ENCODE assay signal across 9 mouse cellular contexts in genomic region chr8:20389363-20389739, GRCm38 (mm10). TPM values are rescaled to one million over a fixed set of nuclear protein-coding genes. Genes with fewer than 3 reads are reported as not detected.
DNase-seq lines count a peak whose midpoint lies in the region; ATAC-seq and TF ChIP-seq lines count a peak whose summit lies in the region.
"Not testable (repeated sequence)": the region's sequence is repeated elsewhere in the genome, so short reads cannot be mapped to it uniquely, and the experiment has no call there.
"Had no signal": no experiment of that assay in that cellular context is flagged by ENCODE, and none has a peak within 500 bp of the region (broad histone marks: within the 10 kb centered on the region; RNA-seq: fewer than 3 reads in every experiment).

No protein-coding gene starts in this region.

- not testable (repeated sequence) for H3K27me3 ChIP-seq in hindbrain, postnatal 0 days (ENCODE audit: insufficient read depth, low read length); liver, embryonic 11.5 days (replicated peaks; ENCODE audit: control insufficient read depth, insufficient read depth, low read length); midbrain, embryonic 16.5 days (ENCODE audit: control insufficient read depth, insufficient read depth, low read depth, low read length)

- not testable (repeated sequence) for H3K4me2 ChIP-seq in hindbrain, postnatal 0 days (ENCODE audit: low read depth, low read length); liver, embryonic 11.5 days; midbrain, embryonic 16.5 days (ENCODE audit: low read length)

- H3K27ac ChIP-seq in hindbrain, postnatal 0 days; liver, embryonic 11.5 days (ENCODE audit: low read depth, low read length); midbrain, embryonic 16.5 days (ENCODE audit: low read length): not testable (repeated sequence)

- peak; percentile 7 to 43 for DNase-seq in cerebellum, postnatal 10 days
- peak; percentile 8 for DNase-seq in gastrocnemius, postnatal 10 days
- DNase-seq in hindbrain, postnatal 0 days (ENCODE audit: low spot score); liver, embryonic 11.5 days (ENCODE audit: low spot score): not testable (repeated sequence)
- DNase-seq in kidney, postnatal 4 days = peak; percentile 32 to 64
- peak; percentile 23 to 73 for DNase-seq in spleen, postnatal 4 days (ENCODE audit: low spot score in 2 of 2)

- peak; percentile 35 for TF ChIP-seq CTCF in hindbrain, postnatal 0 days (IDR thresholded peaks at IDR 0.05; ENCODE audit: low read depth)

- H3K9me3 ChIP-seq in hindbrain, postnatal 0 days (ENCODE audit: low read length); liver, embryonic 11.5 days (ENCODE audit: control insufficient read depth, low read length); midbrain, embryonic 16.5 days (replicated peaks; ENCODE audit: control insufficient read depth, low read length, poor library complexity, severe bottlenecking): not testable (repeated sequence)

- not testable (repeated sequence) for H3K4me1 ChIP-seq in hindbrain, postnatal 0 days (ENCODE audit: insufficient read depth, low read length); liver, embryonic 11.5 days (replicated peaks; ENCODE audit: control insufficient read depth, insufficient read depth, low read length); midbrain, embryonic 16.5 days (ENCODE audit: control insufficient read depth, insufficient read depth, low read length)

- H3K9ac ChIP-seq in hindbrain, postnatal 0 days (replicated peaks; ENCODE audit: low read length); liver, embryonic 11.5 days (ENCODE audit: low read depth, low read length); midbrain, embryonic 16.5 days (ENCODE audit: low read depth, low read length): not testable (repeated sequence)

- not testable (repeated sequence) for H3K4me3 ChIP-seq in hindbrain, postnatal 0 days (ENCODE audit: low read length); liver, embryonic 11.5 days (ENCODE audit: low read depth, low read length); midbrain, embryonic 16.5 days (ENCODE audit: low read depth, low read length)

- H3K36me3 ChIP-seq in hindbrain, postnatal 0 days (ENCODE audit: insufficient read depth, low read length); liver, embryonic 11.5 days (ENCODE audit: control insufficient read depth, insufficient read depth, low read length); midbrain, embryonic 16.5 days (ENCODE audit: control insufficient read depth, insufficient read depth, low read length): not testable (repeated sequence)

- WGBS in hindbrain, postnatal 0 days = 19% methylated on average over 2 of the region's 7 CpGs
- 23% methylated on average over 2 of the region's 7 CpGs for WGBS in liver, embryonic 11.5 days
- WGBS in midbrain, embryonic 16.5 days = 28% methylated on average over 2 of the region's 7 CpGs

- ATAC-seq in hindbrain, postnatal 0 days = peak; percentile 66
- peak; percentile 49; the same call in 1 of the 2 replicates for ATAC-seq in liver, embryonic 11.5 days (replicated peaks; ENCODE audit: low FRiP score)
- peak; percentile 84 for ATAC-seq in midbrain, embryonic 16.5 days

RNA-seq across cellular contexts. Expression of gene Gm15319, which starts 26.3 kb away (rescaled TPM):
- under 1 TPM in 1 of 2 experiments, not detected in 1; 0.09 TPM for total RNA-seq in gastrocnemius, postnatal 10 days (2021)
- 0.37 TPM in 1 of 2 replicates, not detected in the other for total RNA-seq in hindbrain, postnatal 0 days (2014; rRNA removed)
- polyA plus RNA-seq in hindbrain, postnatal 0 days (2015; fragmentation: Nextera tagmentation; extraction: Ambion mirVana) = 0.11 TPM in 1 of 2 replicates, not detected in the other
- polyA plus RNA-seq in liver, embryonic 11.5 days (2014; fragmentation: Nextera tagmentation; extraction: Ambion mirVana) = not detected in 2 replicates
- 0.37 TPM in 1 of 2 replicates, not detected in the other for polyA plus RNA-seq in midbrain, embryonic 16.5 days (2015; fragmentation: Nextera tagmentation; extraction: Ambion mirVana)
- total RNA-seq: megakaryocyte progenitor cell, adult 5-6 weeks had no signal
- polyA plus RNA-seq: embryonic facial prominence, embryonic 11.5 days had no signal
